Mouse (Mus musculus) thymus, postnatal 4 days (tissue): Measurements from ENCODE around the gene Nup35.

ENCODE experiments used
- DNase-seq: peaks from one replicate; pipeline ENCODE4 v3.0.0; 2021

Gene Nup35

DNA sequence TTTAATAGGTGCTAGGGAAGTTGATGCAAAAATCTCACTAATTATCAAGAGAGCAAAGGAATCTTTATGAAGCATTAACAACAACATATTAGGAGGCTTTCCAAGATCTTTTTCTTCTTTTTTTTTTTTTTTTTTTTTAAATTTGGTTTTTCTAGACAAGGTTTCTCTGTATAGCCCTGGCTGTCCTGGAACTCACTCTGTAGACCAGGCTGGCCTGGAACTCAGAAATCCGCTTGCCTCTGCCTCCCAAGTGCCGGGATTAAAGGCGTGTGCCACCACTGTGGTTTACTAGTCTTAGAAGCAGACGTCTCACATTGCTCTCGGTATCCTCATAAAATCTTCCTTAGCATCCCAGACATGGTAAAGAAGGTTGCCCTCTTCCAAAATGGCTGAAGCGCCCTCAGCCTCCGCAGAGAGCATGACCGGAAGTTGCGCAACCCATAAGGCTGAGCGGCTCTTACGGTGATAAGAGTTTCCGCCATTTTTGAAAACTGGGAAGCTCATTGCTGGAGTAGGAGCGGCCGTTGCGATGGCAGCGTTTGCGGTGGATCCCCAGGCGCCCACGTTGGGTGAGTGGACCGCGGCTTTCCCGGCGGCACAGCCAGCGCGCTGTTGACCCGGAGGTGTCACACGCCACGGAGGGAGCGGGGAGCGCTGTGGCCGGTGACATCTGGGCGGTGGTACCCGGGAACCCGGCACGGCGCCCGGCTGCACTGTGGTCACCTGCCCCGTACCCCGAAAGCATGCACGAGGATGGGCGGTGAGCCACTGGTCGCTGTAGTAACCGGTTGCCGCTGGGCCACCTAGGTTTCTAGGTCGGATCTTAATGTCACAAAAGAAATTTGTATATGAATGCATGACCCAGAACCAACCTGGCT is 21.6 kb downstream of the Nup35 start:
- DNase-seq: peak; percentile 91

- no peak for DNase-seq
Observed at GRCm38 (mm10) chr2:80639398-80639797, 22.4 kb downstream of the Nup35 start.

GRCm38 (mm10) chr2:80639864-80640263 is 22.8 kb downstream of the Nup35 start:
- no peak for DNase-seq

DNA sequence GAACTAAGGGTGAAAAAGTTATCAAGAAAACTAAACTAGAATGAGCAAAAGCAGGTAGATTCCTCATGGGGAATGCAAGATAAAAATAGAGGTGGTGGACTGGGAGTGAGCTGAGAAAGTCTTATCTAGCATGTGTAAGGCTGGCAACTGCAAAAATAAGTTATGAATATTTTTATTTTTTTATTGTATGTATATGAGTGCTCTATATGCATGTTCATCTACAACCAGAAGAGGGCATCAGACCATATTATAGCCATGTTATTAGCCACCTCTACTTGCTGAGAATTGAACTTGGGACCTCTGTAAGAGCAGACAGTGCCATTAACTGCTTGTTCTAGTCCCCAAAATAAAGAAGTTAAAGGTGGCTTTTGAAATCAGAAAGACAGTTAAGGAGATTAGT is 44.4 kb downstream of the Nup35 start:
- no peak for DNase-seq

DNA sequence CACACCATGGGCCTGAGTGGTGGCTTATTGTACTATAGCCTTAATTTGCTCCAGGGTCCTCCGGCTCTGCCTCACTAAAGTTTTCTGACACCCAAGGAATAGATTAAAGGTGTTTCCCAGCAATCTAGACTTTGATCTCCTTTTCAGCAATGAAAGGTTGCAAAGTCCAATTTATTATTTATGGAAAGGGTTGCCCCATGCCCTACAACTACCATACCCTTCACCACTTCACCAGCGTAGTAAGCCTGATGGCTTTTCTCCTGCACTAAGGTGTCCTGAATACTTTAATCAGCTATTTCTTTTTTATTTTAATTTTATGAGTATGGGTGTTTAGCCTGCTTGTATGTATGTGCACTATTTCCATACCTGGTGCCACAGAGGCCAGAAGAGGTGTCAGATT is 45.6 kb downstream of the Nup35 start:
- no peak for DNase-seq

- no peak for DNase-seq
Observed at GRCm38 (mm10) chr2:80667396-80667964, 50.4 kb downstream of the Nup35 start.

DNA sequence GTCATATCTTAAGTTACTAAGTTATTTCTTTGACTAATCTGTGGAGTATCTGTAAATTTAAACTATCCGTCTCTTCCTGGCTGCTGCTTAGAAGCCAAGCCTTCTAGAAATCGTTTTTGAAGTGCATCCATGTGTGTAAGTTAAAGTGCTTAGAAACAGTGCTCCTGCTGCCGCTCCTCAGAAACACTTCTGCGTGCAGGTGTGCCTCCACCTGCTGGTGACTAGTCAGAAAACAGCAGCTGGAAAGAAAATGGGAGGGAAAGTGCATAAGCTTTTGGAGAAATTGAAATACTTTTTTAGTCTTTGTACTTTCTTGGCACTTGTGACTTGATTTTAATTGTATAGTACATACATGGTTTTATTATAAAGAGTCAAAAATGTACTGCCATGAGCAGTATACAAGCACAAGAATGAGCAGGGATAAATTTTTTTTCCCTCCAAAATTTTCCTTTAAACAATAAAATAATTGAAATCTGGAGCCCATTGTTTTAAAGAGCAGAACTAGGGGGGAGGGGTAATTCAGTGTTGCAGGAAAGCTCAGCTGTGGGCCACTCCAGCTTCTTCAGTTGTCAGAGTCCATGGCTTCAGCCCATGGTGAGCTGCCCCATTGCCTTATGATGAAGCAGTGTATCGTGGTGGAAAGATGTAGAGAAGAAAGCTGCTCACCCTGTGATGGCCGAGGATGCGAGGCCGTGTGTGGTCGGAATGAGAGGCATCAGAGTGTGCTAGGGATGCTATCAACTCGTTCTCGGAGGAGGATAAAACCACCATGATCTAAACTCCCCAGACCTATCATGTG is 53.0 kb downstream of the Nup35 start:
- peak; percentile 32 for DNase-seq

GRCm38 (mm10) chr2:80678803-80679202 is 61.8 kb downstream of the Nup35 start:
- no peak for DNase-seq

DNA sequence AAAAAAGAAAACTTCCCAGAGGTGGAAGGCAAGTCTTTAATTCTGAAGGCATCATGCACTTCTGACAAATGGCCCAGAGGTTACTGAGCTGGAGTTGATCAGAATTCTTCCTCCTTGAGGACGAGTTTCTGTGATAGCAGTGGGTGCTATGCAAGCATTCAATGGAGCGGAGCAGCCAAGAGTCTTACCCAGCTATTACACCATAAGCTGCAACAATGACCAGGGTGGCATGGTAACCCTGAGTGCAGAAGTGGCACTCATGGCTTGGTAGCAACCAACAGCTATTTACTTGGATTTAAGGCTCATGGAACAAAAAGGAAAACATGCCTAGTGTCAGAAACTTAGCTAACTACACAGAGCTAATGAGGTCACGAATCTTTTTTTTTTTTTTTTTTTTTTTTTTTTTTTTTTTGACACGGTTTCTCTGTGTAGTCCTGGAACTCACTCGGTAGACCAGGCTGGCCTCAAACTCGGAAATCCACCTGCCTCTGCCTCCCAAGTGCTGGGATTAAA is 66.7 kb downstream of the Nup35 start:
- no peak for DNase-seq

GRCm38 (mm10) chr2:80684396-80685071 is 67.5 kb downstream of the Nup35 start:
- DNase-seq: no peak

GRCm38 (mm10) chr2:80688261-80688660 is 71.2 kb downstream of the Nup35 start:
- DNase-seq: no peak

DNA sequence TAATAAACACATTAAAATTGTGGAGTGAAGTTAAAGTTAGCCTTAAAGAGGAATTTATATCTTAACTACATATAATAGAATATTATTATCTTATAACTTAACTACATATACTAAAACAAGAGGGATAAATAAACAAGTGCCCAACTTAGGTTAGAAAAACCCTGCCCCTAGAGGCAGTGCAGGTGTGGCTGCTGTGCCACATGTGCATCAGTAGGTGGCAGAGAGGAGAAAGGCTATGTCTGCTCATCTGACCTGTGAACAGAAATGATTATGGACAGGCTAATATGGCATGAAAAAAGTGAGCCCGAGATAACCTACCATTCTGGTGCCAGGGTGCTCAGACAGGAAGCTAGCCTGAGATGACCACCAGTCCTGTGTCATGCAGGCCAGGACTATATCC is 90.4 kb downstream of the Nup35 start:
- no peak for DNase-seq
